Mouse (Mus musculus): ENCODE results near the gene Gm36210. TPM values are rescaled to one million over a fixed set of nuclear protein-coding genes. Genes with fewer than 3 reads are reported as not detected.

Gm36210 gene
- polyA plus RNA-seq, 1 experiment = not detected

- TF ChIP-seq MYOG (IDR thresholded peaks at IDR 0.05; ENCODE audit: control insufficient read depth, extremely low read depth, insufficient read length) (no peak), MAX (IDR thresholded peaks at IDR 0.05) (no peak), MYOD1 (IDR thresholded peaks at IDR 0.05; ENCODE audit: control insufficient read depth, insufficient read length, low read depth) (no peak), FOSL1 (IDR thresholded peaks at IDR 0.05; ENCODE audit: insufficient read depth, low read length, poor library complexity, severe bottlenecking) (no peak), CEBPB (IDR thresholded peaks at IDR 0.05; ENCODE audit: low read depth) (no peak), USF1 (IDR thresholded peaks at IDR 0.05; ENCODE audit: low read depth) (no peak)
- Histone ChIP-seq H3K79me2 (ENCODE audit: control insufficient read depth, insufficient read depth) (no peaks in the 10 kb centered on the region), H3ac (ENCODE audit: control insufficient read depth, insufficient read length, low read depth) (no peak overlapping the region), H3K4me3 (ENCODE audit: insufficient read depth, poor library complexity, severe bottlenecking) (no peak overlapping the region), H3K79me3 (ENCODE audit: low read depth) (no peaks in the 10 kb centered on the region), H3K27me3 (ENCODE audit: control insufficient read depth, insufficient read depth, insufficient read length) (no peaks in the 10 kb centered on the region), H3K36me3 (ENCODE audit: control insufficient read depth, insufficient read depth) (no peaks in the 10 kb centered on the region)
Observed at GRCm38 (mm10) chr7:4934160-4934914, 28.0 kb upstream of the Gm36210 start.

- H3K27me3 ChIP-seq (ENCODE audit: control insufficient read depth, insufficient read depth, insufficient read length) = no peaks in the 10 kb centered on the region
- no peak overlapping the region for H3ac ChIP-seq (ENCODE audit: control insufficient read depth, insufficient read length, low read depth)
- no peaks in the 10 kb centered on the region for H3K36me3 ChIP-seq (ENCODE audit: control insufficient read depth, insufficient read depth)
- TF ChIP-seq MYOD1 (IDR thresholded peaks at IDR 0.05; ENCODE audit: control insufficient read depth, insufficient read length, low read depth) (no peak), MYOG (IDR thresholded peaks at IDR 0.05; ENCODE audit: control insufficient read depth, extremely low read depth, insufficient read length) (no peak), MAX (IDR thresholded peaks at IDR 0.05) (no peak), CEBPB (IDR thresholded peaks at IDR 0.05; ENCODE audit: low read depth) (no peak)
- H3K4me3 ChIP-seq (ENCODE audit: insufficient read depth, poor library complexity, severe bottlenecking) = no peak overlapping the region
- H3K79me2 ChIP-seq (ENCODE audit: control insufficient read depth, insufficient read depth) = no peaks in the 10 kb centered on the region
- H3K79me3 ChIP-seq (ENCODE audit: low read depth) = no peaks in the 10 kb centered on the region
Observed at GRCm38 (mm10) chr7:4933103-4933502, 26.8 kb upstream of the Gm36210 start.

GRCm38 (mm10) chr7:4928323-4928722 is 22.0 kb upstream of the Gm36210 start:
- H3K79me3 ChIP-seq (ENCODE audit: low read depth) = no peaks in the 10 kb centered on the region
- no peak overlapping the region for H3K4me3 ChIP-seq (ENCODE audit: insufficient read depth, poor library complexity, severe bottlenecking)
- H3K27me3 ChIP-seq (ENCODE audit: control insufficient read depth, insufficient read depth, insufficient read length) = no peaks in the 10 kb centered on the region
- no peaks in the 10 kb centered on the region for H3K79me2 ChIP-seq (ENCODE audit: control insufficient read depth, insufficient read depth)
- H3ac ChIP-seq (ENCODE audit: control insufficient read depth, insufficient read length, low read depth) = no peak overlapping the region
- no peaks in the 10 kb centered on the region for H3K36me3 ChIP-seq (ENCODE audit: control insufficient read depth, insufficient read depth)
- TF ChIP-seq FOSL1 (IDR thresholded peaks at IDR 0.05; ENCODE audit: insufficient read depth, low read length, poor library complexity, severe bottlenecking) = no peak
- no peak for TF ChIP-seq MYOG (IDR thresholded peaks at IDR 0.05; ENCODE audit: control insufficient read depth, extremely low read depth, insufficient read length)
- no peak for TF ChIP-seq USF1 (IDR thresholded peaks at IDR 0.05; ENCODE audit: low read depth)
- TF ChIP-seq MAX (IDR thresholded peaks at IDR 0.05) = no peak
- no peak for TF ChIP-seq MYOD1 (IDR thresholded peaks at IDR 0.05; ENCODE audit: control insufficient read depth, insufficient read length, low read depth)
- TF ChIP-seq CTCF (IDR thresholded peaks at IDR 0.05; ENCODE audit: control insufficient read depth, insufficient read depth, insufficient read length) = no peak
- no peak for TF ChIP-seq CEBPB (IDR thresholded peaks at IDR 0.05; ENCODE audit: low read depth)

- no peaks in the 10 kb centered on the region for H3K36me3 ChIP-seq (ENCODE audit: control insufficient read depth, insufficient read depth)
- H3K27me3 ChIP-seq (ENCODE audit: control insufficient read depth, insufficient read depth, insufficient read length) = no peaks in the 10 kb centered on the region
- TF ChIP-seq USF1 (IDR thresholded peaks at IDR 0.05; ENCODE audit: low read depth) (no peak), MAX (IDR thresholded peaks at IDR 0.05) (no peak), MYOG (IDR thresholded peaks at IDR 0.05; ENCODE audit: control insufficient read depth, extremely low read depth, insufficient read length) (no peak), MYOD1 (IDR thresholded peaks at IDR 0.05; ENCODE audit: control insufficient read depth, insufficient read length, low read depth) (no peak), CTCF (IDR thresholded peaks at IDR 0.05; ENCODE audit: control insufficient read depth, insufficient read depth, insufficient read length) (no peak), FOSL1 (IDR thresholded peaks at IDR 0.05; ENCODE audit: insufficient read depth, low read length, poor library complexity, severe bottlenecking) (no peak), CEBPB (IDR thresholded peaks at IDR 0.05; ENCODE audit: low read depth) (no peak)
- H3K4me3 ChIP-seq (ENCODE audit: insufficient read depth, poor library complexity, severe bottlenecking) = no peak overlapping the region
- H3K79me2 ChIP-seq (ENCODE audit: control insufficient read depth, insufficient read depth) = no peaks in the 10 kb centered on the region
- no peaks in the 10 kb centered on the region for H3K79me3 ChIP-seq (ENCODE audit: low read depth)
- no peak overlapping the region for H3ac ChIP-seq (ENCODE audit: control insufficient read depth, insufficient read length, low read depth)
Observed at GRCm38 (mm10) chr7:4927711-4928110, 21.4 kb upstream of the Gm36210 start.

GRCm38 (mm10) chr7:4926849-4927248 is 20.5 kb upstream of the Gm36210 start:
- Histone ChIP-seq H3K36me3 (ENCODE audit: control insufficient read depth, insufficient read depth) (no peaks in the 10 kb centered on the region), H3K27me3 (ENCODE audit: control insufficient read depth, insufficient read depth, insufficient read length) (no peaks in the 10 kb centered on the region), H3K79me2 (ENCODE audit: control insufficient read depth, insufficient read depth) (no peaks in the 10 kb centered on the region), H3K79me3 (ENCODE audit: low read depth) (no peaks in the 10 kb centered on the region), H3K4me3 (ENCODE audit: insufficient read depth, poor library complexity, severe bottlenecking) (no peak overlapping the region), H3ac (ENCODE audit: control insufficient read depth, insufficient read length, low read depth) (no peak overlapping the region)
- no peak for TF ChIP-seq CTCF (IDR thresholded peaks at IDR 0.05; ENCODE audit: control insufficient read depth, insufficient read depth, insufficient read length)
- no peak for TF ChIP-seq MYOG (IDR thresholded peaks at IDR 0.05; ENCODE audit: control insufficient read depth, extremely low read depth, insufficient read length)
- TF ChIP-seq MYOD1 (IDR thresholded peaks at IDR 0.05; ENCODE audit: control insufficient read depth, insufficient read length, low read depth) = no peak
- no peak for TF ChIP-seq CEBPB (IDR thresholded peaks at IDR 0.05; ENCODE audit: low read depth)
- no peak for TF ChIP-seq USF1 (IDR thresholded peaks at IDR 0.05; ENCODE audit: low read depth)
- no peak for TF ChIP-seq MAX (IDR thresholded peaks at IDR 0.05)
- no peak for TF ChIP-seq FOSL1 (IDR thresholded peaks at IDR 0.05; ENCODE audit: insufficient read depth, low read length, poor library complexity, severe bottlenecking)

All from C2C12 (cell line).